24 mouse cellular contexts compared by ENCODE assay signal in the genomic region with DNA sequence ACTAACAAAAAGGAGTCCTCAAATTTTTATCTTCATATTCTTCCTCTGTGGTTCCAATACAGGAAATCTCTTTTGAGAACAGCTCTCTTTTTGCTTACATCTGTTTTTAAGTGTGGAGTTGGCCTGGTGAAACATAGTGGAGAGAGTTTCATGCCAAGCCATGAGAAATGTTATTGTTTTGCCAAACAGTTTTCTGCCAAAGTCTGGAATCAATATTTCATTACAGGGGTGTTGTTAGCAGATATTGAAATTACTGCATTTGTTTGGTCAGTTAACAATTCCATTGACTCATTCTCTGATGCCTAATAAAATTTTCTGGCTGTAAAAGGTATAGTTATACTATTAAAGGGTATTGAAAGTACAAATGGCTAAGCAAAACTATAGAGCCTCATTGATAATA.
DNase-seq lines count a peak whose midpoint lies in the region; ATAC-seq and TF ChIP-seq lines count a peak whose summit lies in the region.
"Had no signal": no experiment of that assay in that cellular context is flagged by ENCODE, and none has a peak within 500 bp of the region (broad histone marks: within the 10 kb centered on the region; RNA-seq: fewer than 3 reads in every experiment).

No protein-coding gene starts in this region.

- H3K4me1 ChIP-seq in embryonic facial prominence, embryonic 14.5 days (ENCODE audit: control insufficient read depth, insufficient read depth, low read length) = no peaks in the 10 kb centered on the region
- H3K4me1 ChIP-seq in embryonic facial prominence, embryonic 10.5 days = no peaks in the 10 kb centered on the region
- H3K4me1 ChIP-seq in liver, adult 2 months (ENCODE audit: control insufficient read depth, insufficient read depth, low read length) = no peaks in the 10 kb centered on the region
- H3K4me1 ChIP-seq in liver, embryonic 11.5 days (replicated peaks; ENCODE audit: control insufficient read depth, insufficient read depth, low read length) = no peaks in the 10 kb centered on the region
- H3K4me1 ChIP-seq: embryonic facial prominence, embryonic 13.5 days; forebrain, embryonic 10.5 days; forebrain, embryonic 12.5 days had no signal

- H3K4me3 ChIP-seq in embryonic facial prominence, embryonic 14.5 days (ENCODE audit: low read depth, low read length) = no peak overlapping the region
- H3K4me3 ChIP-seq in embryonic facial prominence, embryonic 10.5 days = no peak overlapping the region
- H3K4me3 ChIP-seq in liver, adult 2 months (ENCODE audit: insufficient read depth, low read depth, low read length) = no peak overlapping the region
- H3K4me3 ChIP-seq in liver, embryonic 11.5 days (ENCODE audit: low read depth, low read length) = no peak overlapping the region
- H3K4me3 ChIP-seq: embryonic facial prominence, embryonic 13.5 days; forebrain, embryonic 10.5 days; forebrain, embryonic 12.5 days had no signal

- TF ChIP-seq POLR2A in liver, adult 2 months (IDR thresholded peaks at IDR 0.05; ENCODE audit: extremely low read depth, insufficient read depth, low read length) = no peak

- no peaks in the 10 kb centered on the region for H3K27me3 ChIP-seq in embryonic facial prominence, embryonic 14.5 days (replicated peaks; ENCODE audit: control insufficient read depth, insufficient read depth, low read length)
- H3K27me3 ChIP-seq in embryonic facial prominence, embryonic 10.5 days (replicated peaks; ENCODE audit: low read depth, poor library complexity, severe bottlenecking) = no peaks in the 10 kb centered on the region
- H3K27me3 ChIP-seq in liver, adult 2 months (ENCODE audit: control insufficient read depth, insufficient read depth, low read length) = no peaks in the 10 kb centered on the region
- H3K27me3 ChIP-seq in liver, embryonic 11.5 days (replicated peaks; ENCODE audit: control insufficient read depth, insufficient read depth, low read length) = no peaks in the 10 kb centered on the region
- H3K27me3 ChIP-seq: CH12.LX; embryonic facial prominence, embryonic 13.5 days; forebrain, embryonic 12.5 days had no signal

- H3K4me2 ChIP-seq in embryonic facial prominence, embryonic 14.5 days (ENCODE audit: low read depth, low read length) = no peak overlapping the region
- no peak overlapping the region for H3K4me2 ChIP-seq in liver, embryonic 11.5 days
- H3K4me2 ChIP-seq: embryonic facial prominence, embryonic 13.5 days; forebrain, embryonic 12.5 days had no signal

- H3K27ac ChIP-seq in embryonic facial prominence, embryonic 14.5 days (replicated peaks; ENCODE audit: low read depth, low read length) = no peak overlapping the region
- no peak overlapping the region for H3K27ac ChIP-seq in embryonic facial prominence, embryonic 10.5 days (replicated peaks)
- no peak overlapping the region for H3K27ac ChIP-seq in liver, adult 2 months (replicated peaks; ENCODE audit: insufficient read depth, low read depth, low read length)
- H3K27ac ChIP-seq in liver, embryonic 11.5 days (ENCODE audit: low read depth, low read length) = no peak overlapping the region
- H3K27ac ChIP-seq: embryonic facial prominence, embryonic 13.5 days; forebrain, embryonic 10.5 days; forebrain, embryonic 12.5 days had no signal

- no peak for ATAC-seq in embryonic facial prominence, embryonic 14.5 days (ENCODE audit: low read depth)
- ATAC-seq in liver, embryonic 11.5 days (replicated peaks; ENCODE audit: low FRiP score) = no peak
- ATAC-seq: forebrain, embryonic 14.5 days; forebrain, embryonic 16.5 days had no signal

- no peak overlapping the region for H3K9ac ChIP-seq in embryonic facial prominence, embryonic 14.5 days (ENCODE audit: low read depth, low read length)
- no peak overlapping the region for H3K9ac ChIP-seq in liver, adult 2 months (ENCODE audit: low read depth, low read length)
- H3K9ac ChIP-seq in liver, embryonic 11.5 days (ENCODE audit: low read depth, low read length) = no peak overlapping the region
- H3K9ac ChIP-seq: embryonic facial prominence, embryonic 13.5 days; forebrain, embryonic 12.5 days had no signal

- H3K9me3 ChIP-seq in embryonic facial prominence, embryonic 14.5 days (ENCODE audit: control insufficient read depth, low read length) = no peaks in the 10 kb centered on the region
- no peaks in the 10 kb centered on the region for H3K9me3 ChIP-seq in embryonic facial prominence, embryonic 10.5 days
- H3K9me3 ChIP-seq in liver, embryonic 11.5 days (ENCODE audit: control insufficient read depth, low read length) = no peaks in the 10 kb centered on the region
- H3K9me3 ChIP-seq: embryonic facial prominence, embryonic 13.5 days; forebrain, embryonic 10.5 days; forebrain, embryonic 12.5 days; G1E had no signal

- no peaks in the 10 kb centered on the region for H3K36me3 ChIP-seq in embryonic facial prominence, embryonic 14.5 days (ENCODE audit: control insufficient read depth, insufficient read depth, low read length)
- H3K36me3 ChIP-seq in embryonic facial prominence, embryonic 10.5 days (replicated peaks) = no peaks in the 10 kb centered on the region
- H3K36me3 ChIP-seq in liver, adult 2 months (ENCODE audit: control insufficient read depth, insufficient read depth, low read length) = no peaks in the 10 kb centered on the region
- no peaks in the 10 kb centered on the region for H3K36me3 ChIP-seq in liver, embryonic 11.5 days (ENCODE audit: control insufficient read depth, insufficient read depth, low read length)
- H3K36me3 ChIP-seq: embryonic facial prominence, embryonic 13.5 days; forebrain, embryonic 10.5 days; forebrain, embryonic 12.5 days; G1E had no signal

- no peak for TF ChIP-seq CTCF in liver, adult 2 months (IDR thresholded peaks at IDR 0.05; ENCODE audit: low read depth, low read length)

- peak; percentile 39 for DNase-seq in embryonic facial prominence, embryonic 14.5 days (ENCODE audit: low spot score)
- DNase-seq in embryonic facial prominence, embryonic 10.5 days (ENCODE audit: low spot score) = no peak
- peak; percentile 76 for DNase-seq in liver, adult 2 months (ENCODE audit: extremely low read depth, low read depth, low spot score)
- no peak for DNase-seq in liver, embryonic 11.5 days (ENCODE audit: low spot score)
- DNase-seq in fibroblast of lung, adult 2 months (ENCODE audit: low read depth) = peak; percentile 27
- peak; percentile 33 for DNase-seq in skeletal muscle tissue, adult 2 months (ENCODE audit: low read depth, low spot score)
- DNase-seq in heart, adult 18-20 months = no peak
- no peak for DNase-seq in adrenal gland, postnatal 36 days
- DNase-seq: adrenal gland, adult 2 months; adrenal gland, postnatal 10 days; adrenal gland, postnatal 25 days; B cell, adult 2 months; cerebellum, adult 11-12 months; cerebellum, adult 2 months; cerebellum, adult 9-10 months; cerebellum, postnatal 10 days; cerebellum, postnatal 25 days had no signal

- no peaks in the 10 kb centered on the region for H3K79me2 ChIP-seq in liver, adult 2 months (ENCODE audit: control insufficient read depth, insufficient read depth, low read length)

Comparison
In these comparisons a context has a peak if more than half of its experiments do, and no peak if none do; other contexts are left out.
1. DNase-seq: peak in embryonic facial prominence, embryonic 14.5 days (single experiment), liver, adult 2 months (single experiment), fibroblast of lung, adult 2 months (single experiment) and skeletal muscle tissue, adult 2 months (single experiment); none in embryonic facial prominence, embryonic 10.5 days (single experiment), liver, embryonic 11.5 days (single experiment), heart, adult 18-20 months (0 of 2) and adrenal gland, postnatal 36 days (0 of 2).